Mouse (Mus musculus) bone marrow macrophage, adult 2 months (primary cell): ENCODE results near the gene Plekhb1.

ENCODE experiments used
- CTCF ChIP-seq: IDR thresholded peaks from 2 replicates; pipeline ENCODE4 v1.5.1; 2012; ENCODE audit warnings: low read depth, mild to moderate bottlenecking, low read length, moderate library complexity
- POLR2A ChIP-seq: IDR thresholded peaks from 2 replicates; pipeline ENCODE4 v1.6.1; 2012; ENCODE audit warnings: mild to moderate bottlenecking, low read depth, low read length, borderline replicate concordance

- TF ChIP-seq CTCF = no peak
- TF ChIP-seq POLR2A = no peak
Measured at GRCm38 (mm10) chr7:100649095-100649494, 13.1 kb downstream of the Plekhb1 start.
